Mouse (Mus musculus): ENCODE measurements around the gene Spg11. TPM values are rescaled to one million over a fixed set of nuclear protein-coding genes. Genes with fewer than 3 reads are reported as not detected.

The Spg11 gene
- 10 to 100 TPM in 1 of 2 experiments, 1 to 10 TPM in 1; 8.8 to 18.1 TPM for polyA plus RNA-seq (2017; shearing (Covaris generic))

GRCm38 (mm10) chr2:122117961-122118958, at the start of gene Spg11:
Spg11 (minus strand) TSS chr2:122118386.

GRCm38 (mm10) chr2:122160680-122161079, 42.5 kb upstream of the Spg11 start, which contains the start of gene Trim69:
Trim69 (plus strand) TSS chr2:122160700.

GRCm38 (mm10) chr2:122147508-122148241, 29.5 kb upstream of the Spg11 start, which contains the start of gene B2m:
B2m (plus strand) TSS chr2:122147686.

GRCm38 (mm10) chr2:122027862-122028755, 90.1 kb downstream of the Spg11 start, which contains the start of gene Eif3j1:
Eif3j1 (plus strand) TSS chr2:122028546.

Other genes with a start within 250 kb of the Spg11 start
- gene Ctdspl2, start 162.4 kb downstream of the Spg11 start, polyA plus RNA-seq (2017; shearing (Covaris generic)): 10 to 100 TPM; 48.6 to 54.8 TPM
- not detected for gene Mageb3, start 162.3 kb downstream of the Spg11 start, polyA plus RNA-seq (2017; shearing (Covaris generic))
- gene Eif3j1, start 89.8 kb downstream of the Spg11 start, polyA plus RNA-seq (2017; shearing (Covaris generic)): 10 to 100 TPM; 10.2 to 11.2 TPM
- gene B2m, start 29.3 kb upstream of the Spg11 start, polyA plus RNA-seq (2017; shearing (Covaris generic)): over 10,000 TPM in 1 of 2 experiments, 1,000 to 10,000 TPM in 1; 7,428 to 10,506 TPM
- gene Trim69, start 42.3 kb upstream of the Spg11 start, polyA plus RNA-seq (2017; shearing (Covaris generic)): under 1 TPM; 0.30 to 0.60 TPM
- 1 to 10 TPM in 1 of 2 experiments, under 1 TPM in 1; 0.63 to 6.6 TPM for gene Patl2, start 67.8 kb upstream of the Spg11 start, polyA plus RNA-seq (2017; shearing (Covaris generic))
- under 1 TPM in 1 of 2 experiments, not detected in 1; 0.50 TPM for gene Terb2, start 67.9 kb upstream of the Spg11 start, polyA plus RNA-seq (2017; shearing (Covaris generic))
- gene Sord, start 116.4 kb upstream of the Spg11 start, polyA plus RNA-seq (2017; shearing (Covaris generic)): 1 to 10 TPM; 5.6 to 9.4 TPM
- not detected for gene Duox2, start 180.1 kb upstream of the Spg11 start, polyA plus RNA-seq (2017; shearing (Covaris generic))
- gene Duoxa2, start 180.5 kb upstream of the Spg11 start, polyA plus RNA-seq (2017; shearing (Covaris generic)): not detected
- not detected for gene Duoxa1, start 195.3 kb upstream of the Spg11 start, polyA plus RNA-seq (2017; shearing (Covaris generic))
- gene Duox1, start 197.3 kb upstream of the Spg11 start, polyA plus RNA-seq (2017; shearing (Covaris generic)): not detected

Measured in activated CD4-positive, CD25-positive, alpha-beta regulatory T cell (primary cell).